Mouse (Mus musculus) gonadal fat pad, adult 2 months (tissue): Measurements from ENCODE around the gene Edn1. TPM values are rescaled to one million over a fixed set of nuclear protein-coding genes. Genes with fewer than 3 reads are reported as not detected.

ENCODE experiments used
- DNase-seq: peaks from one replicate; pipeline ENCODE4 v3.0.0-alpha.2; 2012; ENCODE audit warnings: low read depth
- polyA plus RNA-seq: library from polyadenylated mRNA; depleted of rRNA; stranded (reverse); fragments of >200 nt; gene quantifications from 2 replicates; pipeline ENCODE4 v1.2.3, GENCODE M21; 2012; rRNA removed

Gene Edn1
- polyA plus RNA-seq, result 3.3 and 4.2 TPM in 2 replicates

- DNase-seq, result no peak
Measured at GRCm38 (mm10) chr13:42301161-42301721, at the start of gene Edn1. Gene Edn1 (plus strand): TSS chr13:42301476.

DNA sequence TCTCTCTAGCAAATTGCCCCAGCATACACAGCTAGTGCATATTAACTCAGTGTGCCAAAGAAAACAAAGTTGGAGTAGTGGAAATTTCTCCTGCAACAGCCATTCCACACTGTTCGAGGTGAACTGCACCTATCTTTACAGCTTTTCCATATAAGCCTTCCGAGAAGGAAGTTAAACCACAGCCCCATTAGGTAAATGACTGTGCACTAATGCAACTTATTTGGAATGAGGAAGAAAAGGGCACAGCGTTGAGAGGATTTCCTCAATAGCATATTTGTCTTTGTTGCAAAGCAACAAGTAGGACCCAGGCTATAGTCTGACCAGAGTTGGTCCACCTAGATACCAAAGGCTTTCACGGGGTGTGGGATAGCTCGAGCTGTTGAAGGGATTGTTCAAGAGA lies 47.5 kb upstream of the Edn1 start:
- DNase-seq, result no peak

- no peak for DNase-seq
Measured at GRCm38 (mm10) chr13:42255105-42255504, 46.2 kb upstream of the Edn1 start.

DNA sequence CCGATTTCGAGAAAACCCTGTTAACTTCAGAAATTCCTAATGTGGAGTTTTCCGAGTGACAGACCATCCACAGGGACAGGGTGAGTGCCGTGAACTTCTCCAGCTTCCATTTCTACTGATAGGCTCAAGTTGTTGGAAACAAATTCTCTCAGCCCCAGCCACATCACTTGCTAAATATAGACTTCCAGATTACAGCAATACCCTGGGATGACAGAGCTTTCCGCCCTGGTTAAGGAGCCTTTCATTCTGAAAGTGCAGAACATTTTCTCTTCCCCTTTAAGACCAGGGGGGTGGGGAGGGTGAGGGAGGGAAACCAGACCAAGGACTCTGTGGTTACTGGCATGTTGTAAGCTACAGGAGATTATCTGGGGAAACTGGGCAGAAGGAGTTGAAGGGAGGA lies 42.9 kb upstream of the Edn1 start:
- no peak for DNase-seq

GRCm38 (mm10) chr13:42260667-42261066 lies 40.6 kb upstream of the Edn1 start:
- no peak for DNase-seq

GRCm38 (mm10) chr13:42270051-42270450 lies 31.2 kb upstream of the Edn1 start:
- DNase-seq, result no peak

- no peak for DNase-seq
Measured at GRCm38 (mm10) chr13:42276774-42277454, 24.4 kb upstream of the Edn1 start.

- DNase-seq, result no peak
Measured at GRCm38 (mm10) chr13:42277751-42278150, 23.5 kb upstream of the Edn1 start.

DNA sequence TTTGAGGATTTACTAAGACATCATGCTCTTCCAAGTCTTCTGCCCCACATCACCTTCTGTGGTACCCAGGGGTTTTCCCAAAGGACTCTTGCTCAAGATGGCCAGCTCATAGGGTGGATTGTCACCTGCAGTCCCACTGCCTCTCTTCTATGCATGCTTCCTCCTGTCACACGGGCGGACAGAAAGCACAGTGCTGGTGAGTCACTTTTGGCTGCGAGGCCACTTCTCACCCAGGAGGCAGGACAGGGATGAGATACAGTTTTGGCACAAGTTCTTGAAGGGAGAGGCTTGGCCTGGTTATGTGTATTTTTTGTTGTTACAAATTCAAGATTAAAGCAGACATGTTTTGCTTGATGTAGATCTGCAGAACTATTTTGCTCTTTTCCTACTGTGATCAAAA lies 15.4 kb upstream of the Edn1 start:
- DNase-seq, result no peak

- no peak for DNase-seq
Measured at GRCm38 (mm10) chr13:42286768-42287167, 14.5 kb upstream of the Edn1 start.

DNA sequence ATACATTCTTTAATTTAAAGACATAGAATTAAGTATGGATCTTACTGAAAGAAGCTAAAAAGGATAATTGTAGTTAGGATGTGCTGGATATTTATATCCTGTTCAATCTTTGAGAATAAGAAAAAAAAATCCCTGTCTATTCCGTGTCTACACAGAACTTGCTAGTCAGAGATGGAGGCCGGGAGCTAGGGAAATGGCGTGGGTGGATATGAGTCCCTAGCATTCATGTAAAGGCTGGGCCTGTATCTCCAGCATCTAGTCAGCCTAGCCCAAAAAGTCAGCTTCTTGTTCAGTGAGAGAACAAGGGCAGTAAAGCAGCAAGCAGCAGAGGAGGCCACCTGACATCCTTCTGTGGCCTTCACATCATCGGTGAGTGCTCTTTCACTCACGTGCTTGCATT lies 8.7 kb upstream of the Edn1 start:
- no peak for DNase-seq

GRCm38 (mm10) chr13:42298302-42298701 lies 3.0 kb upstream of the Edn1 start:
- no peak for DNase-seq

GRCm38 (mm10) chr13:42298766-42299165 lies 2.5 kb upstream of the Edn1 start:
- no peak for DNase-seq

DNA sequence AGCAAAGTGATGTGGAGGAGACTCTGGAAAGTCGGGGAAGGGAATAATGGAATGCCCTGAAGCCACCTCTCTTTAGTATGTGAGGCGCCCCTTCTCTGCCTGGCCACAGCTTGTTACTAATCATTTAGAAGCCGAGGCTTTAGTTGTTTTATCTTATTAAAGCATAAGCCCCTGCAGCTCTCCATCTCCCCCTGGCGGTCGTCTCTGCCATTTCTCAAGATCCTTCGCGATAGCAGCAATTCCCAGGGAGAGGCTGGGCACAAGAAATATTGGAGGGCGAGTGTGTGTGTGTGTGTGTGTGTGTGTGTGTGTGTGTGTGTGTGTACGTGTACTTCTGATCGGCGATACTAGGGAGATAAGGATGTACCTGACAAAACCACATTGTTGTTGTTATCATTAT lies 709 bp upstream of the Edn1 start:
- DNase-seq, result no peak

DNA sequence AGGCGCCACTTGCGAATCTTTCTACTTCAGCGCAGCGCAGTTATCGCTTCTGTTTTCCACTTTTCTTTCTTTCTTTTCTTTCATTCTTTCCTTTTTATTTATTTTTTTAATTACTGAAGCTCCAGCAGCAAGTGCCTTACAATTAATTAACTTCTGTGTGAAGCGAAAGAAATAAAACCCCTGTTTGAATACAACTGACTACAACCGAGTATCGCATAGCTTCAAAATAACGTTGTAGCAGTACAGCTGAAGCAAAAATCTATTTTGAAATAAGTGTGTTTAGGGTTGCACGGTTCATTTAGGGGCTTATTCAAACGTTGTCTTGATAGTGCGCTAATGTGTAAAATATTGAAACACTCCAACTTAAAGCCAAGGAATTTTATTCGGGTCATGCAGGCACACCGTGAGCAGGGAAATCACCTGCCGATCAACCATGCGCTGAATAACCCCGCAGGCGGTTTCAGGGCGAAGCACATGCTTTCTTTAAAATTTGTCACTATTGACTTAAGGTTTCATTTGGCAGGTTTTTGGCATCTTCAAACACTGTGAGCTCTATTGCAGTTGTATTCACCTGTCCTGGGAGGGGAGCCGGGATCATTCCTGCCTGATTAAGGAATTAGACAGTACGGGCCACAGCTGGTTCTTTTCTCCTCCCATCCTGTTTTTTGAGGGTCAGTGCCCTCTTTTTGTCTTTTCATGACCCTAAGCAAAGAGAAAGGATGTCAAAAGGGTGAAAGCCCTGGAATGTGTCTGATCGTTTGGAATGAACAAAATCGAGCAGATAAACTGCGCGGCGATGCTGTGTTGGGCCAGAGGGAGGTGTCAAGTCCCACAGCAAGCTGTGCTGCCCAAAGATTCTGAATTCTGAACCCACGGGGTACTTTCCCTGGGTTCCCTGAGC lies 935 bp downstream of the Edn1 start:
- no peak for DNase-seq

DNA sequence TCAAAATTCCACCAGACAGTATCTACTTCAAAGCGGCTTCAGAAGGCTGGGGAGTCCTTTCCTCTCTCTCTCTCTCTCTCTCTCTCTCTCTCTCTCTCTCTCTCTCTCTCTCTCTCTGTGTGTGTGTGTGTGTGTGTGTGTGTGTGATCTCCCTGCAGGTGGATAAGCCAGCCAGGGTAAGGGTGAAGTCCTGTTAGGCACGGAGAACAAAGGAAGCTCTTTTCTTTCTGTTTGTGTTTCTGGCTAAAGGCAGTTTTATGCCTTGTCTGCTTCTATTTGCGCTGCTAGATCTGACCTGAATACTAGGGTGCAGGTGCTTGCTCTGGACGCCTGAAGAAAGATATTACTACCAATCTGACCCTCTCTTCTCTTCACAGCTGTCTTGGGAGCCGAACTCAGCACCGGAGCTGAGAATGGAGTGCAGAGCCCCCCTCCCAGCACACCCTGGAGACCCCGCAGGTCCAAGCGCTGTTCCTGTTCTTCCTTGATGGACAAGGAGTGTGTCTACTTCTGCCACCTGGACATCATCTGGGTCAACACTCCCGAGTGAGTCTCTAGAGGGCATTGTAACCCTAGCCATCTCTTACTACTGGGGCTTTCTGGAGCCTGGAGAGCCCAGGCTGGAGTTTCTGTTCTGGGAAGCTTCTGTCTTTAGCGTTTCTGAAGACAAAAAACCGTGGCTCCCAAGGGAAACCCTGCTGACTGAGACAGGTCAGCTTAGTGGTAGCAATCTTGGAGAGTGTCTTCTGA lies 2.1 kb downstream of the Edn1 start:
- no peak for DNase-seq

GRCm38 (mm10) chr13:42304139-42304538 lies 2.9 kb downstream of the Edn1 start:
- no peak for DNase-seq

- no peak for DNase-seq
Measured at GRCm38 (mm10) chr13:42306870-42307800, 5.9 kb downstream of the Edn1 start.

GRCm38 (mm10) chr13:42308368-42309103 lies 7.3 kb downstream of the Edn1 start:
- no peak for DNase-seq

DNA sequence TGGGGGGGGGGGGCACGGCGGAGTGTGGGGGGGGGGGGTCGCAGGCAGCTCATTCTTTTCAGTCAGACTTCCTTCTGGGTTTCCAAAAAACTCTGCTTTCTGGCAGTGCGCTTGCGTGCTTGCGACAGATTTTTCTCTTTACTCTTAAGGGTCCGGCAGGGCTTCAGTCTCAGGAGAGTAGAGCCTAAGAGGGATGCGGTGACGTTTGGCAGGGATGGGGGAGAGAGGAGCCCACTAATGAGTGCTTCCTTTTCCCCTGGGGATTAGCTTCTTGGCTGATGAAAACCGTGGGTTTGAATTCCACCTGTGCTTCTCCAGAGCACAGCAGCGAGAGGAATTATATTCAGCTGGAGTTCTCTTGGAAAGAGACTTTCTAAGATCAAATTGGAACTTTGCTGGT lies 8.5 kb downstream of the Edn1 start:
- DNase-seq, result no peak
